Mouse (Mus musculus): ENCODE measurements around the gene Serpine3. TPM values are rescaled to one million over a fixed set of nuclear protein-coding genes. Genes with fewer than 3 reads are reported as not detected.
"Not testable (repeated sequence)": the region's sequence is repeated elsewhere in the genome, so short reads cannot be mapped to it uniquely, and the experiment has no call there.

Serpine3 gene
- not detected for total RNA-seq (2021)

DNA sequence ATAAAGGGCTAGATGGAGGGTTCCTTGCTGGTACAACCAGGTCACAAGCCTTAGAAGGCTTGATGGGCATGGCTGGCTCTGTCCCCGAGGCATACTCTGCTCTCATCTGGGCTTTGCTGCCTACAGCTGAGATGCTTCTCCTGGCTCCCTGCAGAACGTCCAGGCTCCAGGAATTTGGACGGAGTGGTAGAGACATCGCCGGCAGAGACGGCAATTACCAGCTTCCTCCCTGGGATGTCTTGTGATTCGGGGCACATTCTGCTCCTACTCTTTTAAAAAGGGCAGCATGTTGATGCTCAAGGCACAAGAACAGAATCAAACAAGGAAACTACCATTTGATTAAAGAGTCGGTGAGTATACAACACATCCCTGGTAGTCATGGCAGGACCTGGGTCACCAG, at the start of gene Serpine3:
Serpine3 (plus strand) TSS at position 301 of the 400 bp plus-strand sequence.
- no peak for DNase-seq (ENCODE audit: extremely low spot score in 1 of 2, low spot score in 1 of 2)

DNA sequence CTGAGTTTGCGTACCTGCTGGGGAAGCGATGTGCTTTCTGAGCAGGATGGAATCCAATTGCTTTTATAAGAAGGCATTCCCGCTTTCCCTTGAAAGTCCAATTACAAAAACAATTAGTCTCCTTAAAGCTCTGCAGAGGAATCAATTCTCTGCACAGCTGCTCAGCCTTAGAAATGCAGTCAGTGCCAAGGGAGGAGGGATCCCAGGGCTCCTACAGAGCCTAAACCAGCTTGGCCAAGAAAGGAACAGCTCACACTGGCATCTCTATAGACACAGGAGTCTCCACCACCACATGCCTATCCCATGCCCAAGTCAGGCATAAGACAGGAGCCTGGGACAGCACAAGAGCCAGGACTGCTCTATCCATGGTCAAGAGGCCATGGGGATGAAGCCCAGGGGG, 41.1 kb upstream of the Serpine3 start:
- DNase-seq (ENCODE audit: extremely low spot score in 1 of 2, low spot score in 1 of 2), result no peak

DNA sequence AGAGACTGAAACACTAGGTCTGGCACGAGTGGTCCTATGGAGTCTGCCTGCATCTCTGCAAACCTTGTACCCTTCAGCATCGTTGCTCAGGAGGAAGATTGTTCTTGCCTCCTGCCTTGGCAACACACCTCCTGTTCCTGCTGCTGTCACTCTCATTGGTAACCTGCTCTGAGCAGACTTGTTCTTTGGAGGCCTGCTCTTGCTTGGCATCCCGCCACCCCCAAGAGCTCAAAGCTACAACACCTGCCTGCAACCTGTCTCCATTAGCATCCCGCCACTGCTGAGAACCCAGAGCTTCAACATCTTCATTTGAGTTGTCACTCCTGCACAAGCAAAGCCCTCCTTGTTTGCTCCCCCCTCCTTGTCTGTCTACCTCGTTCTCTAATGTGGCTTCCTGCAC, 35.5 kb upstream of the Serpine3 start:
- DNase-seq (ENCODE audit: extremely low spot score in 1 of 2, low spot score in 1 of 2), result peak in 1 of 2 experiments; percentile 18

DNA sequence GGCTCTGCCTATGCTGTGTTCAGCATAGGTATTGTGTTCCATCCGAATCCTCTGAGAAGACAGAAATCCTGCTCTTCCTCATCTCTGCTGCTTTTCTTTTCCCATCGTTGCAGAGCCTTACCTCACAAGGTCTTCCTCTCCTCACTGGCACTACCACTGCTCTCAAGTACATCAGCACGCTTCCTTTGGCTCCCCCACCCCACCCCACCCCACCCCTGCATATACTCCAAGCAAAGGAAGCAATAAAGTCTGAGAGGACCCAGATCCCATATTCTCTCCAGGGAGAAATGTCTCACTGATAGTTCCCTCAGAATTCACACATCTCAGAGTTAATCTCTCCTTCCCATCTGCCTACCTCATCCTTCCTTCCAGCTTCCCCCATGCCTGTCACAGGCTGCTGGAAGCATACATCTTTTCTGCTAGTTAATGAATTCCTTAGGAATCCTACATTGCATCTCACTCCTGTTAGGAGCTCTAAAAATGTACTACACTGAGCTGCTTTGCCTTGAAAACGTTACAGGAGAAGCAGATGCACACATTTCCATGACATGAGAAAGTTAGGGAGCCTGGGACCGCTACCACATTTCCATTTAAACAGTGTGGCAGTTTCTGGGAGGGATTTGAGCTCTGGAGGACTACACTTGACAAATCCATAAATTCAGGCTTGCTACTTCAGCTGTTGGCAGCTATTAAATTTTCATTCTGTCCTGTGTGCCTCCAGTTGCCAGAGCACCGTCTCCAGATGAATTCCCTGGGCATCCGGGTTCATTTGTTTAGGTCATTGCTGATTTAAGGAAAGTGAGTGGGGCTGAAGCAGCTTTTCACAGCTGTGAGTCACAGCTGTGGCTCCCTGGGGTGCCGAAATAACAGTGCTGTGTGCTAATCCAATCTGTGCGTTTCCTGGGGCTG, 25.8 kb upstream of the Serpine3 start:
- no peak for DNase-seq (ENCODE audit: extremely low spot score in 1 of 2, low spot score in 1 of 2)

DNA sequence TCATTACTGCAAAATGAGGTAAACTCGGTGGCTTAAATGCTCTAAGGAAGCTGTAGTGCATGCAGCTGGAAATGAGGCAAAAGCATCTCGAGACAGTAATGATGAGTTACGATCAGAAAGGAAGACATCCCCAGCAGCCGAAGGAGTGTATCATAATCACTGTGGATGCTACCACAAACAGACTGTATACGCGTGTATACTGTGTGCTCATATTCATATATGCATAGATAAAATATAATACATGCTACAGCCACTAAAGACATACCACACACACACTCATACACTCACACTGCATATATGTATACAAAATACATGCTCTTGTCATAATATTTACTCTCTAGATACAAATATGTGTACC, 25.1 kb upstream of the Serpine3 start:
- DNase-seq (ENCODE audit: extremely low spot score in 1 of 2, low spot score in 1 of 2), result no peak

DNA sequence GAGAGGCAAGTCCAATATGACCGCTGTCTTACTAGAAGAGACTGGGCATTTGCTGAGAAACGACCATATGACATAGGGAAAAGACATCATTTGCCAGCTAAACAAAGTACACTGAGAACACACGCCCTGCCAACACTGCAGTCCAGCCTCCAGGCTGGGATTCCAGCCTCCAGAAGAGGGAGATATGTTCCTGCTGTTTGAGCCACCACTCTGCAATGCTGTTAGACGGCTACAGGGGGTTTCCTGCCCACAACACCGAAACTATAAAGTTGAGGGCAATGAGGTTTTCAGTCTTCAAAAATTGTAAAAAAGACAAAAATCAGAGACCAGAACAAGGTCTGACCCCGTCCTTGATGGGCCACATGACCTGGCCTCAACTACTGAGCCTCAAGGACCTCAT, 24.4 kb upstream of the Serpine3 start:
- DNase-seq (ENCODE audit: extremely low spot score in 1 of 2, low spot score in 1 of 2), result no peak

DNA sequence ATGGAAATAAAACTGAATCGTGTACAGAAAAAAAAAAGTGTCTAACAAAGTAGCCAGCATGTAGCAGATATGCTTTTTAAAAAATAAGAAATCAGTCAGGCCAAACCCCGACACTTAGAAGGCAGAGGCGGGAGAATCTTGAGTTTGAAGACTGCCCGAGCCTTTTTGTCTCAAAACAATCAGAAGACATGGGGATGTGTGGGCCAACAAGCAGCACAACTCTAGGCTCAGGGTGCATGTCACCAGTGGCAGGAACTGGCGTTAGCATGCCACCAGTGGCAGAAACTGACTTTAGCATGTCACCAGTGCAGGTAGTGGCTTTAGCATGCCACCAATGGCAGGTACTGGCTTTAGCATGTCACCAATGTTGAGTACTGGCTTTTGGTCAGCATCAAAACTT, 23.9 kb upstream of the Serpine3 start:
- no peak for DNase-seq (ENCODE audit: extremely low spot score in 1 of 2, low spot score in 1 of 2)

DNA sequence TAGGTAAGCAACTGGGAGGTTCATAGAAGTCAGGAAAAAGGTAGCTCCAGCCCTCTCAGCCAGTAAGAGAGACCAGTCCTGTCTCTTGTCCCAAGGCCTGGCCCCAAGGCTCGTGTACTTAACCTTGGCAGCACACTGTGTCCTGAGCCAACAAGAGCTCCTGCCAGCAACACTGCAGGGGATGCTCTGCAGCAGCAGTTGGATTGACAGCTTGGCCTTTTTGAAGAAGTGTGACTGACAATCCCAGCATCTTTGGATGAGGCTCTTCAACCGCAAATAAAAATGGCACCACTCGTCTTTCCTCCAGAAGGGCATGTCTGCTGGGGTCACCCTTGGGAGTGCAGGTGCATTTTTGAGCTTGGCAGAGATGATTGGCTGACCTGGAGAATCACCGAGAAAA, 23.1 kb upstream of the Serpine3 start:
- no peak for DNase-seq (ENCODE audit: extremely low spot score in 1 of 2, low spot score in 1 of 2)

DNA sequence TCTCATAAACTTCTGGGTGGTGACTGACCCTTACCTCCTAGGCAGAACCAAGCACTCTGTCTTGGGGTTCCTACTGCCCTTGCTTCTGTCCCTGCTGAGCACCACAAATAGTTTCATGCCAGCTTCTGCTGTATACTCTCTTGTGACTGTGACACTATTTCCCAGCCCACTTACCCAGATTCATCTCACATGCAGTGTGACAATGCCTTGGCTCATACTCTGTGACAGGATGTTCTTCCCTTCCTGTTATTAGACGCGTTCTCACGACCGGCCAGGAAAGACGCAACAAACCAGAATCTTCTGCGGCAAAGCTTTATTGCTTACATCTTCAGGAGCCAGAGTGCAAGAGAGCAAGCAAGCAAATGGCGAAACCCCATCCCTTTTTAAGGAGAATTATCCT, 21.1 kb upstream of the Serpine3 start:
- DNase-seq (ENCODE audit: extremely low spot score in 1 of 2, low spot score in 1 of 2), result not testable (repeated sequence)

DNA sequence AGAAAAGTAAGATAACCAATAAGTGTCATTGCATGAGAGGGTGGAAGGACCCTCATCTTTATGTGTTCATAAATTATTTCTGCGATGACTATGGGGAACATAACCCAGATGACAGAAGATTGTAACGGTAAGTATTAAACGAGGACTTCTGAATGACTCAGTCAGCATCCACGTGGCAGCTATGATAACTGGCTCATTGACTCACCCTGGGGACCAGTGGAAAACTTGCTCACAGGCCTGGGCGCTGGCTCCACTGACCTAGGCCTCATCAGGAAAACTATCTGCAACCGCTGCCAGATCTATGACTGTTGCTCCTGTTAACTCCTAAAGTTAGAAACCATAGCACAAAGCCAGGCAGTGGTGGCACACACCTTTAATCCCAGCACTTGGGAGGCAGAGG, 15.1 kb upstream of the Serpine3 start:
- DNase-seq (ENCODE audit: extremely low spot score in 1 of 2, low spot score in 1 of 2), result no peak

DNA sequence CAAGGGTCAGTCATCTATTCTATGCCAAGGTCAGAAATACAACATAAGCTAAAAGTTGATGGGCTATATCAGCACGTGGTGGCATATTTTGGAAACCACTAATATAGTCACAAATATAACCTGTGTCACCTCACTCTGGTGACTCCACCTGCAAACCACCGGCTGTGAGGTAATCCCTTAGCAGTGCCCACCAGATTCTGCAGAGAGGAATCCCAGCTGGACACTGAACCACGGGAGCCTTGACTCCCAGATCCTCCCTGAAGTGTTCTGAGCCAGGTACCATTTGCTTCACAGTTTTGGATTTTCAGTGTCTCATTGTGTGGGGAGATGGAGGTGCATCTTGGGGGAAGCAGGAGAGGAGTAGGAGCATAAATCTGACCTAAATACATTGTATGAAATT, 13.1 kb upstream of the Serpine3 start:
- DNase-seq (ENCODE audit: extremely low spot score in 1 of 2, low spot score in 1 of 2), result no peak

DNA sequence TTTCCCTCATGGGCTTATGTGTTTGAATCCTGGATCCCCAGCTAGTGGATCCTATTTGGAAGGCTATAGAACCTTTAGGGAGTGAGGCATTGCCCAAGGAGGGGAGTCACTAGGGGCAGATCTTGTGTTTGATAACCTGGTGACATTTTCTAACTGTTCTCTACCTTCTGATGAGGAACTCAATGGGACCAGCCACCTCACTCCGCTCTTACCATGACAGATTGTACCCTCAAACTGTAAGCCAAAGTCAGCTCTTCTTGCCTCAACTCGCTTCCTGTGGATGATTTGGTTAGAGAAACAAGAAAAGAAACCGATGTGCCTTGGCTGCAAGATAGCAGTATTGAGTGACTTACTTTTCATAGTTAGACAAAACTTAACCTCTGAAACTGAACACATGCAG, 11.7 kb upstream of the Serpine3 start:
- DNase-seq (ENCODE audit: extremely low spot score in 1 of 2, low spot score in 1 of 2), result no peak

DNA sequence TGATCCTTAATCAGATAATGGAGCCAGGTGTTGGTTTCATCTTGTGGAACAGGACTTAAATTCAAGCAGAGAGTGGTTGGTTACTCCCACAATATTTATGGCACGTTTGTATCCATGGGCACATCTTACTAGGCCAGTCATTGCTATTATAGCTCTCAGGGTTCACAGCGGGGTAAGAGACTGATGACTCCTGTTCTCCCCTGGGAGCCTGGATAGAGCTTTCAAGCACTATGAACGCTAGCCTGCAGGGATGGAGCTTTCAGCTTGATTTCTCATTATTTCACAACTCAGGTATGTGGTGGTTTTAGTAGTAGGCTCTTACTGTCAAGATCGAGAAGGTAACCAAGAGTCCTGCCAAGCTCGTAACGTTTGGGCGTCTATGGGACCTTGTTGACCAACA, 7.5 kb upstream of the Serpine3 start:
- DNase-seq (ENCODE audit: extremely low spot score in 1 of 2, low spot score in 1 of 2), result no peak

DNA sequence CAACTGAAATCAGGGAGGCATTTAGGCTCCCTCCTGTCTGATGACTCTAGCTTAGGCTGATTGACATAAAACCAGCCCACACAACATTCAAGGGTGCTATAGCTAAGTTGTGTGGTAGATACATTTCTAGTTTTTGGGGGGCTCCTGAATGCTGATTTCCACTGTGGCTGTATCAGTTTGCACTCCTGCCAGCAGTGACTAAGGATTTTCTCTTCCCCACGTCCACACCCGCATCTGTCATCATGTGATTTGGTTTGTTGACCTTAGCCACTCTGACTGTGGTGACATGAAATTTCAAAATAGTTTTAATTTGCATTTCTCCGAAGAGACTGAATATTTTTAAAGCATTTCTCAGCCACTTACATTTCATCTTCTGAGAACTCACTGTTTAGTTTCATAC, 6.0 kb upstream of the Serpine3 start:
- DNase-seq (ENCODE audit: extremely low spot score in 1 of 2, low spot score in 1 of 2), result no peak

DNA sequence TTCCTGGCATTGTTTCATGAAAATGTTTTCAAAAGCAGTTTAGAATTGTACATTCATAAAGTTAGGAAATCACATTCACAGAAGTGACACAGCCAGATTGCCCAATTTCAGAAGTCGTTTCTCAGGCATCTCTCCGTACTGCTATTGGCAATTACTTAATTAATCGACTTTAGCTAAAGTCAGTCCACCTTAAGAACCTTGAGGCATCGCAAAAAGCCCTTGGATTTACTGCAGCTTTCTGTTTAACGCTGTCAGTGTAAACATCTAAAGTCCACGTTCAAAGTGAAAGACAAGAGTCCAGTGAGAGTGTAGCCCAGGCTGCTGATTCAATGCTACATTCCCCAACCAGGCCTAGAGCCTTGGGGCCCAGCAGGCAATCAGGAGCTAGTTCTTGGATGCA, 1.1 kb upstream of the Serpine3 start:
- no peak for DNase-seq (ENCODE audit: extremely low spot score in 1 of 2, low spot score in 1 of 2)

DNA sequence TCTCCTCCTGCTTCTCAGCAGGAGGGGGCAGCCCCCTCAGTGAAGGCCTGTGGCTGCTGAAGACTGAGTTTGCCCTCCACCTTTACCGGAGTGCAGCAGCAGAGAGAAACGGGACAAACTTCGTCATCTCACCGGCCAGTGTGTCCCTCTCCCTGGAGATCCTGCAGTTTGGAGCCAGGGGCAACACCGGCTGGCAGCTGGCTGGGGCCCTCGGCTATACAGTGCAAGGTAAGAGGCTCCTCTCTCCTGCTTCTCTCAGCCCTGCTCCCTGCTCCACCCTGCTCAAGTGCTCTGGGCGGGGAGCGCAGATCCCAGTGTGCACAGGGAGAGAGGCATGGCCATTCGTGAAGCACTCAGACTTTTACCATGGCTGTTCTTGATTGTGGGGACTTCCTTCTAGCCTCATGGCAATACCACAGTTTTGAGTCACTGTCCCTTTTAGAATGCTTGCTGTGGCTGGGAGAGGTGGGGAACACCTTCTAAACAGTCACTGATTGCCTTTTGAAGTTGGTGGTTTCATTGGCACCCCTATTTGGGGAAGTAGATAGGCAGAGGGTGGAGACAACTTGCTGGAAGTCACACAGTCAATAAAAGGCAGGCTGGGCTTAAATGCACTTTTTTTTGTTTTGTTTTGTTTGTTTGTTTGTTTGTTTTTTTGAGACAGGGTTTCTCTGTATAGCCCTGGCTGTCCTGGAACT, 1.7 kb downstream of the Serpine3 start:
- no peak for DNase-seq (ENCODE audit: extremely low spot score in 1 of 2, low spot score in 1 of 2)

DNA sequence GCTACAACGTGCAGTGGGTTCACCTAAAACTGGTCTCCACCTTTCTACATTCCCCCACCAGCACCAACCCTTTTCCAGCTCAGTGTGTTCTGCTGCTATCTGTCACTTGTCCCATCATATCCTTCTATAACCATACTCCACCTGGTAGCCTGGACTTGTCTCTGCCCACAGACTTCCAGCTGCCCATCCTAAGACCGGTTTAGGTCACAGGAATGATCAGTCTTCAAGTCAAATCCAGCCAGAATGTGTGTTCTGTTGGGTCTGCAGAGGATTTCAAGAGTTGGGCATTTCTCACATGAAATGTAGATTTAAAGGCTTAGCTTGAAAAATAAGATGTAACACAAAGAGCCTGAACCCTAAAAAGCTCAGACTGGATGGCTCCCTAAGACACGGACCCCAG, 10.2 kb downstream of the Serpine3 start:
- DNase-seq (ENCODE audit: extremely low spot score in 1 of 2, low spot score in 1 of 2), result no peak

DNA sequence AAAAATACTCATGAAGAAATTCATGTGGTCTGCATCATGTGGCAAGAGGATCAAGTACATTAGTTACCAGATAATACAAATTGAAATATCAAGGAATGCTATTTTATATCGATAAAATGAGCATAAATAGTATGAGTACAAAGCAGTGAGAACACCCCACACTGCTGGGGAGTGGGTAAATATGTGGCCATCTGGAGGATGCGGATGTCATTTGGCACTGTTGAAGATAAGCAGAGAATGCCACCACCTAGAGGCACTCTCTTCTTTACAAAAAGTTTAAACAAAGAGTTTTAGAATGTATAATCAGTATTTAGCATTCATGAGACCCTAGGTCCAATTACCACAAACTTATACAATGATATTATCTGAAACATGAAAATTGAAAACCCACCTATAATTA, 54.7 kb downstream of the Serpine3 start:
- DNase-seq (ENCODE audit: extremely low spot score in 1 of 2, low spot score in 1 of 2), result no peak

DNA sequence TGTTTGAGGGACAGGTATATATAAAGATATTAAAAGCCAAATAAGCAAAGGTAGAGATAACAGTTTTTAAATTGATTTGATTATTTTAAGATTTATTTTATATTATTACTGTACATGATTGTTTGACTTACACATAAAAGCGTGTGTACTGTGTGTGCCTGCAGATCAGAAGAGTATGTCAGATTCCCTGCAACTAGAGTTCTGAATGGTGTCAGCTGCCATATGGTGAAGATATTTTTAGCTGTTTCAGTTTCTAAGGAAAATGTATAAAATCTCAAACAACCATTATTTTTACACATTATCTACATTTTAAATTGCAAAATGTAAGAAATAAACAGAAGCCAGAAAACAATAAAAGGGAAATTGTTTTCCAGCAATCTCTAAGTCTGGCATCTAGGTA, 58.2 kb downstream of the Serpine3 start:
- DNase-seq (ENCODE audit: extremely low spot score in 1 of 2, low spot score in 1 of 2), result no peak

DNA sequence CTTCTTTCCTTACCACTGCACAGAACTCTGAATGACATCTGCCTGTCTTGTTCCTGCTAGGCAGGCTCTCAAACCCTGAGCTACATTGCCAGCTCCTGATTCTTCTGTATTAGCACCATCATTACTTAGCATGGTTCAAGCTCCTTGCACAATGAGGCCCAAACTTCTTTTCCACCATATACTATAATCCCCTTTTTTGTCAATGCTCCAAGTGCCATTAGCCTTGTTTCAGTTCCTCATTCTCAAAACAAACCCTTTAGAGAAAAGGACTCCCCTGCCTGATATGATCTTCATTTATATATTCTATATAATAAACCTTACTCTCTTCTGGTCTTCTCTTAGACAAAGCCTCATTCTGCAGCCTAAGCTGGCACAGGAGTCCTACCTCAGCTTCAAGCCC, 61.1 kb downstream of the Serpine3 start:
- no peak for DNase-seq (ENCODE audit: extremely low spot score in 1 of 2, low spot score in 1 of 2)

DNA sequence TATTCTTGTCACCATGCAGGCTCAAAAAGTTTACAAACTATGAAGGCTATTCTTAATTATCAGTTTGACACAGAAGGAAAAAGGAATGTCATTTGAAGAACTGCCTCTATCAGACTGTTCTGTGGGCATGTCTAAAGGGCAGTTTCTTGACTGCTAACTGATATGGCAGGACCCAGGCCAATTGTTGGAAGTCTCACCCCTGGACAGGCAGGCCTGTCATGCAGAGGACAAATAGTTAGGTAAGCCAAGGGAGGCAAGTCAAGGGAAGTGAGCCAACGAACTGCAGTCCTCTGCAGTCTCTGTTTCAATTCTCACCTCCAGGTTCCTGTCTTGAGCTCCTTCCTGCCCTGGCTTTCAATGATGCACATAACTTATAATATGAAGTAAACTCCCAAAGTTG, 68.4 kb downstream of the Serpine3 start:
- no peak for DNase-seq (ENCODE audit: extremely low spot score in 1 of 2, low spot score in 1 of 2)

DNA sequence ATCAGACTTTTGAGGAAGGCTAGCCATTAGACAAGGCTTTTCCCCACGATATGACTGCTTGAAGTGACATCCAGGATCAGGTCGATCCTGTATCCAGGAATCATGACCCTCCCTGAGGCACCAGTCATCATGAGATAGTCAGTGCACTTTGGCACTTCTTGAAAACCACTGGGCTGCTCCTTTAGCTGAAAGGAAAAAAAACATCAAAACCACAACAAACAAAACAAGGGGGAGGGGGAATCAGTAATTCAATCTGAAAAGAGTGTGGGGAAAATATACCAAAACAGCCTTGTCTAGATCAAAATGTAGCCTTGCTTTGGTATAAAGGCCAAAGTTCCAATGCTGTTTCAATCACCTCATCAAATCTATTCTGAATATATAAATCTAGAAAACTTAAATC, 70.2 kb downstream of the Serpine3 start:
- DNase-seq (ENCODE audit: extremely low spot score in 1 of 2, low spot score in 1 of 2), result no peak

All from layer of hippocampus, postnatal 25 days (tissue).